Mouse (Mus musculus) embryo, embryonic 10.5 days (tissue): ENCODE measurements around the gene Prune2.
"Not testable (repeated sequence)": the region's sequence is repeated elsewhere in the genome, so short reads cannot be mapped to it uniquely, and the experiment has no call there.

Experiments used
- DNase-seq: peaks from one replicate; pipeline ENCODE4 v3.0.0-alpha.2; 2015; ENCODE audit warnings: low spot score

The Prune2 gene

DNA sequence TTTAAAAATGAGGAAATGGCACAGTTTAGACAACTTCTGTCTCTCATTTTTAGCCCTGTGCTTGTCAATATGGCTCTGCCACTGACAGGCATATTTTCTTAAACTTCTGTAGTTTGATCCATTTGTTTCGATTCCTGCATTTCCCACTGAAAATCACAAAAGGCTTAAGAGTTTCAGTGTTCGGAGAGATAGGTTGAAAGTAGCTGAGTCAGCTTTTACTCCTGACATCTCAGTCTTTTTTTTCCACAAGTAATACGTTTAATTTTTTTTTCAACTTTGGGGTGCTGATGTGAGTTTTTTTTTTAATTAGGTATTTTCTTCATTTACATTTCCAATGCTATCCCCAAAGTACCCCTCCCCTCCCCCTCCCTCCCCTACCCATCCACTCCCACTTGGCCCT, 174.6 kb downstream of the Prune2 start:
- DNase-seq, result no peak

DNA sequence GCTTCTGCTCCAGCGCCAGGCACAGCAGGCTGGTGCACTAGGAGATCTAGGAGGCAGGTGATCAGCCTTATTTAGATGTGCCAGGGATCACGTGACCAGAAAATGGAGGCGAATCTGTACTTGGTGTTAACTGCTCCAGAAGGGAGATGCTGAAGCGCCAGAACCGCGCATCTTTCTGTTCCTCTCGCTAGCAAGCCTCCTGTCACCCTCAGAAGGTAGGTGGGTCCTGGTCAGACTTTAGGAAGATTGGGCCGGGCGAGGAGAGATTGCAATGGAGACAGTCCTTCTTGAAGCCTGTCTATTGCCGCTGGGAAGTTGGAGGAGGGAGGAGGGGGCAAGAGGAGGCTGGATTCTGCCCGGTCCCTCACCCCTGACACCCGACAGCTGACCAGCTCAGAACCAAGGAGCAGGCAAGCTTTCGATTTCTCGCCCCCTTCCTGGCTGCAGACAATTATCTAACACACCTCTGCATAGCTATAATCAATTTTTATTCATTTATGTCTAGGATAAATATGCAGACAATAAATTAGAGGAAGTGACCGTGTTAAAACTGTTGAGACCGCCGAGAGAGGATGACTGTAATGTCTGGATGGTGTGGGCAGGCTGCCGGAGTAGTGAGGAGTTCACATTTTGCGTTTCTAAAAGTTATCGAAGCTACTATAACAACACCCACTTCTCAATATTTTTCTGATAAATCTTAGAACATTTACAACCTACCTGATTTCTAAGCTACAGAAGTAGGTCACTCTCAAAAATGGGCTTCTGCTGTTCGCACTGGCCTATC, 181.0 kb downstream of the Prune2 start:
- DNase-seq, result peak; percentile 68

DNA sequence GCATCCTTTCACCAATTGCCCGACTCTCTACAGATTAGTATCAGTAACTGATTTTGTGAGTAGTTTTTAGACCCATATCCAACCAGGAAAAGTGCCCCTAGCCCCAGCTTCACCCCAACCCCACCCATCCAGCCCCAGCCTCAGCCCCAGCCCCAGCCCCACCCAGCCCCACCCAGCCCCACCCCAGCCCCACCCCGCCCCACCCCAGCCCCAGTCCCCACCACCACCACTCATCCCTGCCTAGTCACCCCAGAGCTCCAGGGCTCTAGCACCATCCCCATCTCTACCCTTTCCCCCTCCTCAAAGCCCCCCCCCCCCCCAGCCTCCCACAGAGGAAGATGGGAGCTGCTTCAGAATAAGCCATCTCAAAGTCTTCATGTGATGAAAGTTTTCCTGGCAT, 181.7 kb downstream of the Prune2 start:
- no peak for DNase-seq

DNA sequence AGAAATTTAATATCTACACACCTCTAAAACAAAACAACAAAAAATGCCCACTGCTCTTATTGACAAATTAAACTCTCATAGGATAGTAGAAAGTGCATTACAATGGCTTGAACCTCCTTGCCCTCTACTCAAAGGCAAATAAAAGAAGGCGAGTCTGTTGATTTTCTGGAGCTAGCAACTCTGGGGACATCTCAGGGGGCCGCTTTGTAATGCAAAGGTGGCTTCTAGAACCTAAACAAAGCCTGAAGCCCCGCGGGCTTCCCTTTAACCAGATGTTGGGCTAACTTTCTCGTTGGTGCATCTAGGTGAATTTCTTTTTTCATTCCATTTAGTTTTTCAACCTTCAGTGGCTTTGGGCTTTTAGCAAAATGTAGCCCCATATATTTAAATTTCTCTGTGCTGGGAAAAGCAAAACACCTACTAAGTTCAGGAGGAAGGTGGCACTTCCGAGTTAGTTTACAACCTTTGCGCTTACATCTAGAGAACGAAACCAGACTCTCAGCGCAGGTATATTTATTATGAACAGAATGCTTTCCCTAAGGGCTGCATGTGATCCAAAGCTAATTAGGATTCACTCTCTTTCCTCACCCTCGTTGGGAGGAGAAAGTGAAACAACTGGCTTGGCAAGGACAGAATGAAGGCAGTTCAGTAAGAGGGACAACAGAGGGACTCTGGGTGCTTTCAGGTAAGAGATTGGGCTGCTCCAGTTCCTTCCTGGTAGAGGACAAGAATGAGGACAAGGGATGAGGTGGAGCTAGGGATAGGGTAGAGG, 182.4 kb downstream of the Prune2 start:
- DNase-seq, result peak; percentile 7

DNA sequence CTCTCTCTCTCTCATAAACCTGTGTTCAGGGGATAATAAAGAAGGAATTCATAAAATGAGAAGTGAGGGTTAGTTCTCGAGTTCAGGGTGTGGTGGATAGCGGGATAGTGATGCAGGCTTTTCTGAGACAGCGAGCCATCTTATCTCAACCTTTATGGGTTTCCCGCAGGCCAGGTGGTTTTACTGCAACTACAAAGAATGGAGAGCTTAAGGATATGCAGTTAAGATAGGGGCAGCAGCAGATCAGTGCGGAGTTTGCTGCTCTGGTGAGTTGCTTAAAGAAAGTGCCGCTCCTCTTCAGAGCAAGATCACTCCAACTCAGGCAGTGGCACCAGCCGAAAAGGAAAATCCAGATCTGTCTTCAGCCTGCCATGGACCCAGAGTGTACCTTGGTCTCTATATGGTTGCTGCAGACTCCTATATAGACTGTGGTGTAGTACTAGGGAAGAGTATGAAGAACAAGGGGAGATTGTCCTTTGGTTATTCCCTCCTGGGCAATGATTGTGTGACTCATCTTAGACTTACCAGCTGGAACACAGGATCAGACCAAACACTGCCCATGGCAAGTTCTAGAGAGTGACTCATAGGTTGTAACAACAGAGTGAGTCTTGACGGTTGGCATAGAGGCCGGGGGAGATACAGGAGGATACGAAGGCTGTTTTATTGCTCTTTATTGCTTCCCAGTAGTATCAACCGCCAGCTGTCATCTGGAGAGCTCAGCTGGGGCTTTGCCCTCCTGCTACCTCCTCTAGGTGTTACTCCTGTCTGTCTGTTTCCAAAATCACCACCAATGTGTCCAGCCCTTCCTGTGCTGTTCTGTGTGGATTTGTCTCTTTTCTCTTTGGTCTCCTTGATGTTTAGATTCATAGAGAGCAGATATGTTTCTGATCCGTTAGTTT, 184.3 kb downstream of the Prune2 start:
- DNase-seq, result no peak

GRCm38 (mm10) chr19:17143245-17143644, 187.3 kb downstream of the Prune2 start:
- DNase-seq, result no peak

- DNase-seq, result no peak
These were observed 188.3 kb downstream of the Prune2 start for GRCm38 (mm10) chr19:17144205-17144604.

DNA sequence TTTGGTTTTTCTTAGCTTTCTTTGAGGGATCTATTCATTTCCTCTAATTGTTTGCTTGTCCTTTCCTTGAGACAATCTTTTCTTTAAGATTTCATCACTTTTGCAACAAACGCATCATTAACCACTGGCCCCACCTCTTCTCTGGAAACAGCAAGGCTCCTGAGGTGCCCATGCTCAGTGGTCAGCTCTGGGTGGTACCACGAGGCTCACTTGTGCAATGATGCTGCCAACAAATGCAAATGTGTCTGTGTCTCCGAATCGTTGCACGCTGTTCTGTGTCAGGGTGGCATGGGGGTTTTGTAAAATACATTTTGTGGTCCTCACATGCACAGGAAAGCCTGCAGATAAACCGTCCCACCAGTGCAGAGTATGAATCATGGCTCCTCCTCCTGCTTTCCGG, 194.1 kb downstream of the Prune2 start:
- DNase-seq, result no peak

- no peak for DNase-seq
These were observed 195.9 kb downstream of the Prune2 start for GRCm38 (mm10) chr19:17151781-17152180.

DNA sequence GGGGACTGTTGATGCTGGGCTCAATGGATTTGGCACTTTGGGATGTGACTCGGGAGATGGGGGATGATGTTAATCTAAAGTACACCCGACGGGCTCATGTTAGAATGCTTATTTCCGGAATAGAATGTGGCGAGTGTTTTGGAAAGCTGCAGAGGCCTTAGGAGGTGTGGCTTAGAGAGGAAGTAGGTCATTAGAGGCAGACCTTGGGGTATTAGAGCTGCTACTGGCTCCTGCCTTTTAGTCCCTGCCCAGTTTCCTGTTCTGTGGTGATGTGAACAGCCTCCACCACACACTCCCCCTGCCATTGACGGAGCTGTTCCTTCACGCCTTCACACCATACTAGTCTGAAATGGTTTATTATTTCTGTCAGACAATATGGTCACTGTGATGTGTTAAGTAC, 196.5 kb downstream of the Prune2 start:
- no peak for DNase-seq

- DNase-seq, result no peak
These were observed 198.2 kb downstream of the Prune2 start for GRCm38 (mm10) chr19:17153911-17154639.

DNA sequence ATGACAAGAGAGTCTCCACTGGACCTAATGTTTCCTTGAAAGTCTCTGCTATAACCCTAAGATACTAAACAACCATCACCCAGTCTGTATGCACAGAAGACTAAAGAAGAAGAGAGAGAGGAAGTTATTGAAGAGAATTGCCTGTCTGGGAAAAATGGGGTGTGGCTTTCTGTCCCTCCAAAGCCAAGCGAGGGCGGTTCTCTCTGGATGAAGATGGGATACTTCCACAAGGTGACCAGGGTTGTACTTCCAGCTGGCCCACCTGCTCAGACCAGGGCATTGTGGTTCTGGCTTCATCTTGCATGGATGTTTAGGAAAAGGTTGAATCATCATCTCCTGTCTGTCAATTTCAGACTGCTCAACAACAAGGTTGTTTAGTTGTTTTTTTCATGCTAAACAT, 199.3 kb downstream of the Prune2 start:
- DNase-seq, result no peak

DNA sequence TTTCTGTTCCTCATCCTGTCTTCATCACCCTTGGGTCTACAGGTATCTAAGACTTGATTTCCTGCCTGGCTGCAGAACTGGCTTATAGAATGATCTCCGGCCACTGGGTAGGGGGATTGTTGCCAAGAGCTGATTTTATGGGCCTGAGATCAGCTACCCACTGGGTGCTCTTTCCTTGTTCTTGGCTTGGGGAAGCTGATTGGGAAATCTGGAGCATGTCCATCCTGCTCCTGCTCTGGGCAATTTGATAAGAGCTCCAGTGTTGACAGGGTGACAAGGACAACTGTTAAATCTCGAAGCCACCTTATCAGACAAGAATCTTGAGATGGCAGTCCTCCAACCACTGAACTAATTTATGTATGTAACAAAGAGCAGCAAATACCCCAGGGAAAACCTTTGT, 203.8 kb downstream of the Prune2 start:
- DNase-seq, result no peak

DNA sequence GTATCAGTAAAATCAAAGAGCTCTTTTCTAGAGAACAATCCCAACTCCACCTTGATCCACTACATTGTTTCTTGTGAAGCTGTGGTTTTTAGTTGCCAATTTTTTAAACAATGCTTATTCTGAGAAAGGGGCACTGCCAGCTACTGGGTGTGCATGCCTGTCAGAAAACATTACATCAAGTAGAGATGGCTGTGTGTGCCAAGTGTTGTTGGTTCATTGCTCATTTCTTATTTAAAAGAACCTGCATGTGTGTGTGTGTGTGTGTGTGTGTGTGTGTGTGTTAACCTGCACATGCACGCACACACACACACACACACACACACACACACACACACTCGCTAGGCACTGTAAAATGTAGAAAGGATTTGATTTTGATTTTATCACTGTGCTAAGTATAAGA, 204.3 kb downstream of the Prune2 start:
- no peak for DNase-seq

- peak; percentile 80 for DNase-seq
These were observed 207.6 kb downstream of the Prune2 start for GRCm38 (mm10) chr19:17163511-17163953.

GRCm38 (mm10) chr19:17166288-17166687, 210.4 kb downstream of the Prune2 start:
- DNase-seq, result no peak

DNA sequence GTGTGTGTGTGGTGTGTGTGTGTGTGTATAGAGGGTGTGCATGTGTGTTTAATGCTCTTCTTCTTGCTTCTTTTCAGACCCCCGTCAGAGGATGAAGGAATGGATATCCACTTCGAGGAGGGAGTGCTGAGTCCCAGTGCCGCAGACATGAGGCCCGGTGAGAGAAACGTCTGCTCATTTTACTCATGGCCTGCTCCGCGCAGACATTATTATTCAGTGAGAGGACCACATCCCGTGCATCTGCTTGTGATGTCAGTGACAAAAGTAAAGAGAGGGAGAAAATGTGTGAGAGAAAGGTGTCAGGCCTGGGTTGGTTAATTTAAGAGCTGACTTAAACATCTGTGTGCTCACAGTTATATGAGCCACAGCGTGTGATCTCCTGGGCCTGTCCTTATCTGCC, 212.3 kb downstream of the Prune2 start:
- DNase-seq, result no peak

DNA sequence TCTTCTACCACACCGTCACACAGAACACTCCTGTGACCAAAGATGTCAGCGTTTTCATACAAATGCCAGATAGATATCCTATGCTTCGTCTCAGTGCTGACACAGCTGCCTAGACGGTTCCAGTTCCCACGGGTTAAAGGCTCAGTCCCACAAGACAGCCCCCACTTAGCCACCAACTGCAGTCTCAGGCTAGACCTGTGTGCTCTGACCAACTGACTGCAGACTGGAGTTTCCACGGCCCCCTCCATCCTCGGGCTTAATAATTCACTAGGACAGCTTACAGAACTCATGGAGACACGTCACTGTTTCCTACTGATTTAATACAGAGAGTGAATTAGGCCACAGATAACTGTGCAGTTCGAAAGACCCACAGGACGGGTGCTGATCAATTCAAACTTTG, 213.8 kb downstream of the Prune2 start:
- DNase-seq, result no peak

GRCm38 (mm10) chr19:17174501-17174900, 218.6 kb downstream of the Prune2 start:
- DNase-seq, result not testable (repeated sequence)

DNA sequence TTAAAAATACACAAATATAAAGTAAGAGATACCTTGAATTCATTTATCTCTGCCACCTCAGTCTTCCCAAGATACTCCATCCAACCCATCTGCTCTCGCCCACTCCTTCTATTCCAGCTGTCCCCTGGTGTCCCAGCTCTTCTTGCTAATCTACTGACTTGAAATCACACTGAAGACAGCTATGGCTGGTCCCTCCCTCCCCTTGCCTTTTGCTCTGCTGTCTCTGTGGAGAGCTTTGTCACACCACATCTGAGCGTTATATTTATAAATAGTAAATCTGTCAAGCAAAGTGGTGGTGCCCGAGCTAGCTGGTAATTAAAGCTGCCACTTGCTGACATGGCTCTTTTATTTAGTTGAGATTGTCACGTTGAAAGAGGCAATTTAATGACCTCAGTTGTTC, 224.6 kb downstream of the Prune2 start:
- DNase-seq, result no peak

DNA sequence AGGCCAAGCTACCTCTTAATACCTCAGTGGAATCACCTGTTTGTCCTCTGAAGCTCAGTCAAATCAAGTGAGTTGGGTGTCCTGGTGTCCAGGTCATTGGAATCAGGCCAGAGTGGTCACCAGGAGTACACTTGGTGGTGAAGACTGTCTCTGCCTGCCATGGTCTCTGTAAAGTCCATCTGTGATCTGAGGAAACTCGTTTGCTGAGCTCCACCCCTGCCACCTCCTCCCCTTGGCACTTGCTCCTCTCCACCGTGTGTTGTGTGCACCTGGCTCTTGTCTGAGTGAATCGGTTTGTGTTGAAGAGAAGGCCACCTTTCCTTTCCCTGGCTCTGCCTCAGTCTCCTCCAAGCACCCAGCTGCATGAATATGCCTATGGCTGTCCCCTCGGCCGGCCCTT, 238.8 kb downstream of the Prune2 start:
- no peak for DNase-seq

DNA sequence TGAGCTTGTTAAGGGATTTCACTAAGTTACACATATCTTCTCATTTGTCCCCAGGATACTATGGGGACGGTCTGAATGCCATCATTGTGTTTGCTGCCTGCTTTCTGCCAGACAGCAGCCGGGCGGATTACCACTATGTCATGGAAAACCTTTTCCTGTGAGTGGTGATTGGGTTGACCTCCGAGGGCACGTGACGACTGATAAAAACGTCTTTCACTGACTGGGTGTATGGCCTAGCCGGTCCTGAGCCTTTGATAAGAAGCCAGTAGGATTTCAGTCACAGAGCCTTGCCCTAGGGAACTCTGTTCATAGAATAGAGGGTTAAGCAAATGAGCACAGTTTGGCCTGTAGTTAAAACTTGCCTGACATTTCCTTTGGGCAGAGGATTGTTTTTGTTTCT, 243.1 kb downstream of the Prune2 start:
- peak; percentile 15 for DNase-seq
